Mouse (Mus musculus): ENCODE data around the gene Dab2ip.

Dab2ip gene

DNA sequence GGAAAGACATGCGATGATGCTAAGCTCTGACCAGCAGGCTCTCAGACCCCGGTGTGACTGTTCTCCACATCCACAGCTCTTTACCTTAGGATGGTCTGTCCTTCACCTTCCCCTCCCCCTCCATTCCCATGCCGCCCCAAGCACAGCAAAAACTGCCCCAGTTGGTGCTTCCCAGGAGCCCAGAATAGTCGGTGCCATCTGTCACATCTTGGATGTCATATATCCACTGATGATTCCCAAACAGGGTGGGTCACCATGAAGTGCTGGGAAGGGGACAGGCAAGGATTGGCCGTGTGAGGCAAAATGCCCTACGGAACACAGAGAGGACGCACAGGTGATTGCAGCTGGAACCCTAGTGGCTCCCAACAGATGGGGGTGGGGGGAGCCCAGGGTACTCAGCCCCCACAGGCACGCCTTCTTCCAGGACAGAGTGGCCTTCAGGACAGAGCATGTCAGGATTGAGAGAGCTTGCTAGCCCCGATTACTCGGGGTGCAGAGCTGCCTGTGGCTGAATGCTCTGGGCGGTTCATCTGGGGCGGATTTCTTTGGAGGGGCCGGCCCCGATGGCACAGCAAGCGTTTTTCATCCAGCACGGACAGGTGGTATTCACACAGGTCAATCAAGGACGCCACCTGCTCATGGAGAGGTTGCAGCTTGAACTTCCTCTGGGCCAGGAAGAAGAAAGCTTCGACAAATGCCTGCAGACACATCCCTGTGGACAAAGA lies 193.9 kb downstream of the Dab2ip start:
- DNase-seq (ENCODE audit: low spot score), result no peak

DNA sequence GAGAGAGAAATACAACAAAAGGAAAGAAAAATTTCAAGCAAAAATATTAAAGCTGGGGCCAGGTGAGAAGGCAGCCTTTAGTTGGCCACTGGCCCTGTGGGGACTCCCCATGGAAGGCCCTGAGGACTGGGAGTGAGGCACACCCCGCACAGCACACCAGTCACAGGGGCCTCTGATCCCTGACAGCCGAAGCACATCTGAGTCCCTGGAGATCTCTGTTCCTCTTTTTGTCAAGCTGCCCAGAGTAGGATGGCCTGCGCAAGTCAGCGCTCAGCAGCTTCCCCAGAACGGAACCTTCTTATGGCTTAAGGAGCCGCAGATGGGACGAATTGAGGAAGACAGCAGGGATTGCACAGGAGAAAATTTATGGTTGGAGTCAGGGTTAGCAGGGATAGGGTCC lies 198.4 kb downstream of the Dab2ip start:
- no peak for DNase-seq (ENCODE audit: low spot score)

DNA sequence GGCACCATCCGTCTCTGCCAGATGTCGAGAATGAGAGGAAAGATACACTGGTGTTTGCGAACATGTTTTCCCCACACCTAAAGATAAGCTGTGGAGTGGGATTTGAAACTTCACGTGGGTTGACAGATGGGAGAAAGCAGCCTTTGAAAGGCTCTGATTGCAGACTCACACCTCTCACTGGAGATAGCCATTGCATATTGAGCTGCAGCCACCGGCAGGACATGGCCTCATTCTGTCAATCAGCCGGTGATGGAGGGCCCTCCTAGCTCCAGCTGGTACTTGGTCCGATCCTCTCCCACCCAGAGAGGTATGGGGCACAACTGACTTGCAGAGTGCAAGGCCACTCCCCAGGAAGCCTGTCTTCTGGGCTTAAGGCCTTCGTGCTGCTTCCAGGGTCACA lies 202.3 kb downstream of the Dab2ip start:
- no peak for DNase-seq (ENCODE audit: low spot score)

DNA sequence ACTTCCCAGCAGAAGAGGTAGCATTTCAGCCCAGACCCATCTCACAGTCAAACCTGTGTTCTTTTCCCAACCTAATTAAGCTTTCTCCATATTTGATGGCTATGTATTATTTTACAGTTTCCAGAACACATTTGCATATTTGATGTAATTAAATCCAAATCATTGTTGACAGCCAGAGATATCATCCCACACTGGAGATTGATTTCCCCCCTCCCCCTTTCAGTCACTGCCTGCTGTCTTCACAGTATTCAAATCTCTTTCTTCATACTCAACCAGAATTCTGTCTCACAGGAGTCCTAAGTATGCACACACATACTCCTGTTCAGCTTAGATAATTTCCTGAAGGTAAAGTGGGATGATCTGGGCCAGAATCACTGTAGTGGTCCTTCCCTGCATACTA lies 202.8 kb downstream of the Dab2ip start:
- no peak for DNase-seq (ENCODE audit: low spot score)

DNA sequence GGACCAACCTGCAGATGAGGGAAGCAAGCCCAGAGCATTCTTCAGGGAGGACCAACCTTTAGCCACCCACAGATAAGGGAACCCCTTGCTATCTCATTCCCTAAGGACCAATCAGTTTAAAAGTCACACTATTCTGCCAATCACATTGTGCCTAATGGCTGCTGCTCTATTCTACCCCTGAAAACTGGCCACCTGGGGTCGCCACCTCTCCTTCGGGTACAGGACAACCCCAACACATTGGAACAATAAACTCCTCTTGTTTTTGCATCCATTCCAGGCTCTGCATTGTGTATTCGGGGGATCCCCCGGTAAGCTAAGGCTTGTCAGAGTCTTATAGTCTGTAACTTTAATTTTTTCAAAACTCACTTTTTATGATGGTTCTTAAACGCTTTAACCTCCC lies 203.4 kb downstream of the Dab2ip start:
- no peak for DNase-seq (ENCODE audit: low spot score)

DNA sequence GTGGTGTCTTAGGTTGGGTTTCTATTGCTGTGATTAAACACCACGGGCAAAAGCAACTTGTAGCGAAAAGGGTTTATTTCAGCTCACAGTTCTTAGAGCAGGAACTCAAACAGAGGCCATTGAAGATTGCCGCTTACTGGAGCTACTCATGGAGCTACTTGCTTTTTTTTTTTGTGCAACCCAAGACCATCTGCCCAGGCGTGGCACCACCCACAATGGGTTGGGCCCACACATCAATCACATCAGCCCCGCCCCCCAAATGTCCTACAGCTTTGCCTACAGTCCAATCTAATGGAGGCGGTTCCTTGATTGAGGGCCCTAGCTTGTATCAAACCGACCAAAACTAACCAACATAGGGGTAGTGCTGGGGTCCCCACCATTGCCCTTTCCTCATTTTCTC lies 205.8 kb downstream of the Dab2ip start:
- no peak for DNase-seq (ENCODE audit: low spot score)

DNA sequence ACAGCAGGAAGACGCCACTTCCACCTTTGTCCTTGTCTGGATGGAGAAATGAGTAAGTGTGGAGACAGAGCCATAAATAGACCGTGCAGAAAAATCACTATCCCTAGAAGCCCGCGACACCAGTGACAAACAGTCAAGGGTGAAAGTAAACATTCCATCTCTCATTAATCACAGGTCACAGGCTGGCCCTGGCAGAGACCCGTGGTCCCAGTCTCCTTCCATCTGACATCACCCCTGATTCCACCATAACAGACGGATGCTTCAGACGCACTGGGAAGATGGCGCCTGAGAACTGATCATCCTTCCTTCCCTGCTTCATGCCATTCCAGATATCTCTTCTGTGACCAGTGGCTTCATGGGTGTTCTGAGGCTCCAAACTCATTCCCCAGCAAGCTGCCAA lies 206.3 kb downstream of the Dab2ip start:
- no peak for DNase-seq (ENCODE audit: low spot score)

DNA sequence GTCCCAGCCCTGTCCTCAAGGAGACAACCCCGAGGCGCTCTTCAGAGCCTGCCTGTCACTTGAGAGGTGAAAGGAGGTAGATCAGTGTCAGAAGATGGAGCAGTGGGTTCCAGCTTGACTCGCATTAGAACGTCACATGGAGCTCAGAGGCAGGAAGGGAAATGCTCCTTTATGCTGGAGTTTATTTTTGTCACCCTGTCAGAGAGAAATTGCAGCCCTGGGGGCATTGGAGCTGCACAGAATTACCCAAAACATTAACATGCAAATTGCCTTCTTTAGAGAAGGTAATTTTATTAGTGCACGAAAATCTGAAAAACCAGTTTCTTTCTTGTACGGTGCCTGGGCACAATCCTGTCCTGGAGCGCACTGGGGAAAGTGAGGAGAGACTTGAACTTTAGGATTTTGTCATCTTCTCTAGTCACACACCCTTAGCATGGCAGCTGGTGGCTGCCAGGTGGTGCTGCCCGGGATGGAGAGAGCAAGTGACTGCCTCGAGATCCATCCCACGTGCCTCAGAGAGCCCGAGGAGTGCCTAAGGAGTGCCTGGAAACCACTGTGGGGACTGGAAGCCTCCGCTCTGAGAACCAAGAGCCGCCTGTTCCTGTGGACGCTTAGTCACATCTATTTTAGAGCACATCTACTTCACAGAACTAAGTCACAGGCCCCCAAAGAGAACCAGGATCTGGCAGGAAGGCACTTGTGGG lies 209.9 kb downstream of the Dab2ip start:
- DNase-seq (ENCODE audit: low spot score), result no peak

DNA sequence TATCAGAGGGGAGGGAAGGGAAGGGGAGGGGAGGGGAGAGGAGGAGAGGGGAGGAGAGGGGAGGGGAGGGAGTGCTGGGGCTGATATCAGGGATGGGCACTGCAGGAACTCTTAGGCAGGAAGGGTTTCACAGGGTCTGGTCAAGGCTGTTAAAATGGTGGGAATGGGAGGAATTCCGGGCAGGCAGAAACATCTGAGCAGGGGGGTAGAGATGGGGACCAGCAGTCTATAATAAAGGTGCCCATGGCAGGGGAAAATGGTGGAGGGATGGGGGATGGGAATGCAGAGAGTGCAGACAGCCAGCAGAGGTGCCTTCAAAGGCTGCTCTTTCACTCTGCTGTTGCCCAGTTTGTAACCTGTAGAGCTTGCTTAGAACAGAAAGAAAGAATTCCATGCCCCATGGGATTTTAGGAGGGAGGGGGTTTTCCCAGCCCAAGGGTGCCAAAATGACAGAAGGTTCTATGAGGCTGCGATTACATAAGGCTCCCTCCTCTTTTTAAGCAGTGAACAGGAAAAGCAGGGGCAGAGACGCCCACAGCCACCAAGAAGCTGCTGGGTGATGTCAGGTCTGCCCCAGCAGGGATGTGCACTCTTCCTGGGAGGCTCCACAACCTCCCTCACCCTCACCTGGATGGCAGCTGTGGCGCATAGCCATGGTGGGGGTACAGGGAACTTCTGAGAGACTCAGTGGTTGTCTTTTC lies 210.6 kb downstream of the Dab2ip start:
- no peak for DNase-seq (ENCODE audit: low spot score)

DNA sequence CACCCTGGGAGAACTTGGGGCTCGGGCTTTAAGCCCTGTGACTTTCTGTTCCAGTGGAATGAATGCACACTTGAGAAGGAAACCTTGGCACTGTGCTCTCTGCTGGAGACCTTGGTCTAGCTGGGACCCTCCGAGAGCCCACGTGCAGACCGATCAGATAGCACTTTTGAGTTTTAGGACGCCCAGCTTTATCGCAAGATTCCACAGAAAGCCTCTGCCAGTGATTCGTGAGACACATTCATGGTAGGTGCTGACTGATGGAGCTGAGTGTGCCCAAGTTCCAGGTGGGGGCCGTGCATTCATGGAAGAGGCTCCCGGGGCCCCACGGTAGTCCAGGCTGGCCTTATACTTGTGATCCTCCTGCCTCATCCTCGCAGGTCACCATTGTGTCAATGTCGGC lies 211.3 kb downstream of the Dab2ip start:
- no peak for DNase-seq (ENCODE audit: low spot score)

DNA sequence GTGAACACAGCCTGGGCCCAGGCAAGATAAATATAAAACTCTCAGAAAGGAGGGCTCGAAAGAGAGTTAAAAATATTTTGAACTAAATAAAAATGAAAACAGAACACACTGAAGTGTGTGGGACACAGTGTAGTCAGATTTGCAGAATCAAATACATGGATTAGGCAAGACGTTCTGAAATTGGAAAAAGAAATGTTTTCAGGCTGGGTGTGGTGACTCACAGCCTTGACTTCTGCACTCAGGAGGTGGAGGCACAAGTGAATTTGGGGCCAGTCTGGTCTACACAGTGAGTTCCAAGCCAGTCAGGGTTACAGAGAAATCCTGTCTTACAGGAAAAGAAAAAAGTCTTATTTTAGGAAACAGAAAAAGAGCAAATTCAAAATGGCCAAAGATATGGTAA lies 212.5 kb downstream of the Dab2ip start:
- no peak for DNase-seq (ENCODE audit: low spot score)

DNA sequence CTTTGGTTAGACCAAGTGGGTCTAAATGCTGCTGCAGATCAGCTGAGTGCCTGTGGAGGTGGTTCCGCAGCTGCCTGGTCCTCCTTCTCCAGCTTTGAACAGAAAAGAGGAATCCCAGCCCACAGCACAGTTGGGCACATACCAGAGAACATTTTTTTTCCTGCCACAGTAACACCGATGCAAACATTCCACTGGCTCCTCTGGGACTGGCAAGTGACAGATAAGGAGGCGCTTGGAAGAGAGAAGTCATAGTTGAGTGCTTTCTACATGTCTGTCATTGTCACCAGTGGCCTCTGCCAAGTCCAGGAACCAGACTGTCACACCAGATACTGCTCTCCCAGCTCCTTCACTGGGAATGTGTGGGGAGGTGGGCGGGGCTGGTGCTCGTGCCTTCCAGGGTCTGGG lies 217.6 kb downstream of the Dab2ip start:
- no peak for DNase-seq (ENCODE audit: low spot score)

DNA sequence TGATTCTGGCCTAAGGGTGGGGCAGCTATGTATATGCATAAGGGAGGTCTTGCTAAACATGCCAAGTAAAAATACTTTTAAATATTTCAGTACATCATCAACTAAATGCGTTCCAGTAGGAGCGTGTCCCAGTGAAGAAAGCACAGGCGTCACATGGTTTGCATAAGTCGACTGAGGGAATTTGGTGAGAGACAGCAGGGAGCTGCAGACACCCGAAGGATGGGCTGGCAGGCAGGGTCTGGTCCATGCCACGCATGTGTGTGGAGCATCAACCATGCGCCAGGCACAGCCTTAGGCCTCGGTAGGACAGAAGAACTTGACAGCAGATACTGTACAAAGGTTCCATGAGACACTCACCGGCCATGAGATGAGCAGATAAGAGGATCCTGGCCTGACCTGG lies 218.9 kb downstream of the Dab2ip start:
- DNase-seq (ENCODE audit: low spot score), result no peak

DNA sequence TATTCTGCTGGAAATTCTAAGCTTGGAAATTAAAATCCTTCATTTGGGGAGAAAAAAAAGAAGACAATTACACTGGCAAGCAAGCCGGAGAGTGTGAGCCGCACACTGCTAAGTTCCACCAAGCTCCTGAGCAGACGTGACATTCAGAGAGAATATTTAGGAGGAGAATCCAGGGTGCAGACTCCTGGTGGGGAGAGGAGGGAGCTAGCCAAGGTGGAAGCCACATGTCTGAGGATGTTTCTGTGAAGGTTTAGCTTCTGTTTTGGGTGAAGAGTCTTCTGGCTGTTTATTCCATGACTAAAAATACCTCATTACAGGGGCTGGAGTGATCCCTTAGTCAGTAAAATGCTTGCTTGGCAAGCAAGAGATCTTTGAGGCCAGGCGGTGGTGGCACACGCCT lies 221.2 kb downstream of the Dab2ip start:
- no peak for DNase-seq (ENCODE audit: low spot score)

All from urinary bladder, postnatal 10 days (tissue).